Mouse (Mus musculus): Measurements from ENCODE around the gene Bank1. TPM values are rescaled to one million over a fixed set of nuclear protein-coding genes. Genes with fewer than 3 reads are reported as not detected.

The Bank1 gene
- total and polyA plus RNA-seq, 3 experiments = 0.11 TPM; not detected in 2

- no peaks in the 10 kb centered on the region for H3K36me3 ChIP-seq (replicated peaks)
- ATAC-seq (ENCODE audit: extremely low read depth, insufficient number of reproducible peaks, low FRiP score, poor library complexity, severe bottlenecking) (no peak), DNase-seq (ENCODE audit: low spot score) (no peak)
- H3K9me3 ChIP-seq (replicated peaks) = no peaks in the 10 kb centered on the region
- TF ChIP-seq CTCF (IDR thresholded peaks at IDR 0.05; ENCODE audit: low read depth, low read length) (no peak), GATA1 (IDR thresholded peaks at IDR 0.05; ENCODE audit: borderline replicate concordance, low read length) (no peak), GATA2 (IDR thresholded peaks at IDR 0.05; ENCODE audit: borderline replicate concordance, low read depth, low read length) (no peak), TAL1 (conservative IDR thresholded peaks at IDR 0.05; ENCODE audit: low read depth, low read length) (no peak), POLR2AphosphoS5 (IDR thresholded peaks at IDR 0.05; ENCODE audit: insufficient replicate concordance, low read depth, low read length) (no peak)
- H3K4me1 ChIP-seq (ENCODE audit: insufficient read depth, low read depth, low read length) = no peaks in the 10 kb centered on the region
- H3K4me3 ChIP-seq (ENCODE audit: low read depth, low read length) = no peak overlapping the region
- H3K27me3 ChIP-seq (ENCODE audit: insufficient read depth, low read length) = peaks cover 4% of the 10 kb centered on the region; the same call in 1 of the 2 replicates
Observed at GRCm38 (mm10) chr3:136186548-136187113, 139.2 kb downstream of the Bank1 start.

- H3K4me1 ChIP-seq (ENCODE audit: insufficient read depth, low read depth, low read length) = no peaks in the 10 kb centered on the region
- no peaks in the 10 kb centered on the region for H3K36me3 ChIP-seq (replicated peaks)
- DNase-seq (ENCODE audit: low spot score) = no peak
Observed at GRCm38 (mm10) chr3:136171631-136172030, 154.2 kb downstream of the Bank1 start.

GRCm38 (mm10) chr3:136168071-136168470 lies 157.8 kb downstream of the Bank1 start:
- no peak for TF ChIP-seq GATA1 (IDR thresholded peaks at IDR 0.05; ENCODE audit: borderline replicate concordance, low read length)
- no peak for TF ChIP-seq CTCF (IDR thresholded peaks at IDR 0.05; ENCODE audit: low read depth, low read length)
- no peak for TF ChIP-seq GATA2 (IDR thresholded peaks at IDR 0.05; ENCODE audit: borderline replicate concordance, low read depth, low read length)
- TF ChIP-seq TAL1 (conservative IDR thresholded peaks at IDR 0.05; ENCODE audit: low read depth, low read length) = no peak
- TF ChIP-seq POLR2AphosphoS5 (IDR thresholded peaks at IDR 0.05; ENCODE audit: insufficient replicate concordance, low read depth, low read length) = no peak

More at GRCm38 (mm10) chr3:136171631-136172030, 154.2 kb downstream of the Bank1 start:
- no peak for TF ChIP-seq TAL1 (conservative IDR thresholded peaks at IDR 0.05; ENCODE audit: low read depth, low read length)
- TF ChIP-seq POLR2AphosphoS5 (IDR thresholded peaks at IDR 0.05; ENCODE audit: insufficient replicate concordance, low read depth, low read length) = no peak
- TF ChIP-seq GATA2 (IDR thresholded peaks at IDR 0.05; ENCODE audit: borderline replicate concordance, low read depth, low read length) = no peak
- TF ChIP-seq GATA1 (IDR thresholded peaks at IDR 0.05; ENCODE audit: borderline replicate concordance, low read length) = no peak
- TF ChIP-seq CTCF (IDR thresholded peaks at IDR 0.05; ENCODE audit: low read depth, low read length) = no peak
- Histone ChIP-seq H3K9me3 (replicated peaks) (no peaks in the 10 kb centered on the region), H3K27me3 (ENCODE audit: insufficient read depth, low read length) (no peaks in the 10 kb centered on the region; the same call in 1 of the 2 replicates), H3K4me3 (ENCODE audit: low read depth, low read length) (no peak overlapping the region)
- ATAC-seq (ENCODE audit: extremely low read depth, insufficient number of reproducible peaks, low FRiP score, poor library complexity, severe bottlenecking) = no peak

GRCm38 (mm10) chr3:136166671-136167070 lies 159.2 kb downstream of the Bank1 start:
- Histone ChIP-seq H3K4me3 (ENCODE audit: low read depth, low read length) (no peak overlapping the region), H3K27me3 (ENCODE audit: insufficient read depth, low read length) (peaks cover 2% of the 10 kb centered on the region), H3K36me3 (replicated peaks) (no peaks in the 10 kb centered on the region), H3K9me3 (replicated peaks) (no peaks in the 10 kb centered on the region), H3K4me1 (ENCODE audit: insufficient read depth, low read depth, low read length) (no peaks in the 10 kb centered on the region)
- ATAC-seq (ENCODE audit: extremely low read depth, insufficient number of reproducible peaks, low FRiP score, poor library complexity, severe bottlenecking) (no peak), DNase-seq (ENCODE audit: low spot score) (no peak)
- TF ChIP-seq POLR2AphosphoS5 (IDR thresholded peaks at IDR 0.05; ENCODE audit: insufficient replicate concordance, low read depth, low read length) (no peak), GATA1 (IDR thresholded peaks at IDR 0.05; ENCODE audit: borderline replicate concordance, low read length) (no peak), GATA2 (IDR thresholded peaks at IDR 0.05; ENCODE audit: borderline replicate concordance, low read depth, low read length) (no peak)

More at GRCm38 (mm10) chr3:136168071-136168470, 157.8 kb downstream of the Bank1 start:
- no peak overlapping the region for H3K4me3 ChIP-seq (ENCODE audit: low read depth, low read length)
- no peaks in the 10 kb centered on the region for H3K36me3 ChIP-seq (replicated peaks)
- no peak for DNase-seq (ENCODE audit: low spot score)
- no peaks in the 10 kb centered on the region for H3K9me3 ChIP-seq (replicated peaks)
- peaks cover 2% of the 10 kb centered on the region for H3K27me3 ChIP-seq (ENCODE audit: insufficient read depth, low read length)
- ATAC-seq (ENCODE audit: extremely low read depth, insufficient number of reproducible peaks, low FRiP score, poor library complexity, severe bottlenecking) = no peak
- H3K4me1 ChIP-seq (ENCODE audit: insufficient read depth, low read depth, low read length) = no peaks in the 10 kb centered on the region

- DNase-seq (ENCODE audit: low spot score) (no peak), ATAC-seq (ENCODE audit: extremely low read depth, insufficient number of reproducible peaks, low FRiP score, poor library complexity, severe bottlenecking) (no peak)
- Histone ChIP-seq H3K9me3 (replicated peaks) (no peaks in the 10 kb centered on the region), H3K4me3 (ENCODE audit: low read depth, low read length) (no peak overlapping the region), H3K36me3 (replicated peaks) (no peaks in the 10 kb centered on the region), H3K27me3 (ENCODE audit: insufficient read depth, low read length) (peaks cover 2% of the 10 kb centered on the region), H3K4me1 (ENCODE audit: insufficient read depth, low read depth, low read length) (no peaks in the 10 kb centered on the region)
- TF ChIP-seq CTCF (IDR thresholded peaks at IDR 0.05; ENCODE audit: low read depth, low read length) = no peak
- TF ChIP-seq POLR2AphosphoS5 (IDR thresholded peaks at IDR 0.05; ENCODE audit: insufficient replicate concordance, low read depth, low read length) = no peak
- no peak for TF ChIP-seq GATA1 (IDR thresholded peaks at IDR 0.05; ENCODE audit: borderline replicate concordance, low read length)
- no peak for TF ChIP-seq TAL1 (conservative IDR thresholded peaks at IDR 0.05; ENCODE audit: low read depth, low read length)
- no peak for TF ChIP-seq GATA2 (IDR thresholded peaks at IDR 0.05; ENCODE audit: borderline replicate concordance, low read depth, low read length)
Observed at GRCm38 (mm10) chr3:136166033-136166361, 159.9 kb downstream of the Bank1 start.

GRCm38 (mm10) chr3:136165167-136166032 lies 160.5 kb downstream of the Bank1 start:
- no peak overlapping the region for H3K4me3 ChIP-seq (ENCODE audit: low read depth, low read length)
- no peaks in the 10 kb centered on the region for H3K36me3 ChIP-seq (replicated peaks)
- TF ChIP-seq TAL1 (conservative IDR thresholded peaks at IDR 0.05; ENCODE audit: low read depth, low read length) = no peak
- no peak for TF ChIP-seq POLR2AphosphoS5 (IDR thresholded peaks at IDR 0.05; ENCODE audit: insufficient replicate concordance, low read depth, low read length)
- no peak for TF ChIP-seq GATA1 (IDR thresholded peaks at IDR 0.05; ENCODE audit: borderline replicate concordance, low read length)
- no peak for TF ChIP-seq CTCF (IDR thresholded peaks at IDR 0.05; ENCODE audit: low read depth, low read length)
- TF ChIP-seq GATA2 (IDR thresholded peaks at IDR 0.05; ENCODE audit: borderline replicate concordance, low read depth, low read length) = no peak
- no peaks in the 10 kb centered on the region for H3K4me1 ChIP-seq (ENCODE audit: insufficient read depth, low read depth, low read length)
- no peaks in the 10 kb centered on the region for H3K9me3 ChIP-seq (replicated peaks)
- peaks cover 2% of the 10 kb centered on the region for H3K27me3 ChIP-seq (ENCODE audit: insufficient read depth, low read length)
- DNase-seq (ENCODE audit: low spot score) = no peak
- ATAC-seq (ENCODE audit: extremely low read depth, insufficient number of reproducible peaks, low FRiP score, poor library complexity, severe bottlenecking) = no peak
